Mouse (Mus musculus) heart, embryonic 13.5 days (tissue): ENCODE measurements at regions not wholly inside any gene's neighbourhood (a gene's known extent, or its start where the extent isn't known, plus 50 kb on each side); places are given as distances from the start of the nearest gene placed in this dataset.

Experiments used
- ATAC-seq: fragments of 200-750 bp; cut with Nextera tagmentation; 2 replicates; pipeline ENCODE4 v1.8.0; 2017; ENCODE audit warnings: moderate TSS enrichment; ENCODE audit not compliant: insufficient number of reproducible peaks, low FRiP score, low TSS enrichment; ENCODE audit errors: extremely low read depth
- H3K27ac ChIP-seq: fragments of 300-500 bp; sonication (generic); replicated peaks from 2 replicates; pipeline ENCODE4 v1.5.1; 2015; ENCODE audit warnings: moderate library complexity, mild to moderate bottlenecking, inconsistent platforms
- H3K27me3 ChIP-seq: fragments of 300-500 bp; sonication (generic); replicated peaks from 2 replicates; pipeline ENCODE4 v1.6.1; 2015; ENCODE audit warnings: mild to moderate bottlenecking, inconsistent platforms
- H3K36me3 ChIP-seq: fragments of 300-500 bp; sonication (generic); 2 replicates; pipeline ENCODE4 v1.6.1; 2015; ENCODE audit warnings: mild to moderate bottlenecking, inconsistent platforms
- H3K4me1 ChIP-seq: fragments of 300-500 bp; sonication (generic); 2 replicates; pipeline ENCODE4 v1.6.1; 2015; ENCODE audit warnings: inconsistent platforms
- H3K4me2 ChIP-seq: fragments of 300-500 bp; sonication (generic); 2 replicates; pipeline ENCODE4 v1.6.1; 2015; ENCODE audit warnings: inconsistent platforms, mild to moderate bottlenecking, moderate library complexity
- H3K4me3 ChIP-seq: fragments of 300-500 bp; sonication (generic); 2 replicates; pipeline ENCODE4 v1.5.1; 2015; ENCODE audit warnings: moderate library complexity, mild to moderate bottlenecking, inconsistent platforms
- H3K9ac ChIP-seq: fragments of 300-500 bp; sonication (generic); 2 replicates; pipeline ENCODE4 v1.6.1; 2015; ENCODE audit warnings: inconsistent platforms, mild to moderate bottlenecking, moderate library complexity
- H3K9me3 ChIP-seq: fragments of 300-500 bp; sonication (generic); 2 replicates; pipeline ENCODE4 v1.6.1; 2016; ENCODE audit warnings: inconsistent platforms
- WGBS: fragments of 180-500 bp; shearing (Covaris S2); methylation state at CpG from one replicate; pipeline ENCODE4 v1.1.7; 2015; ENCODE audit warnings: mixed read lengths; 5-methylcytosine and 5-hydroxymethylcytosine counted together

GRCm38 (mm10) chr2:30707099-30708000, 96.1 kb downstream of the 1700001O22Rik start:
- Histone ChIP-seq H3K36me3 (no peaks in the 10 kb centered on the region), H3K9me3 (peaks cover 4% of the 10 kb centered on the region; the same call in 1 of the 2 replicates), H3K4me2 (peak overlapping the region; percentile 88), H3K4me3 (peak overlapping the region; percentile 54), H3K27me3 (no peaks in the 10 kb centered on the region), H3K27ac (peak overlapping the region; percentile 100), H3K4me1 (peaks cover 58% of the 10 kb centered on the region), H3K9ac (peak overlapping the region; percentile 89)
- WGBS: 5% methylated on average over 44 of the region's 44 CpGs
- ATAC-seq: no peak

GRCm38 (mm10) chr2:30706036-30706435, 97.4 kb downstream of the 1700001O22Rik start:
- H3K9me3 ChIP-seq: peaks cover 4% of the 10 kb centered on the region; the same call in 1 of the 2 replicates
- H3K4me1 ChIP-seq: peaks cover 55% of the 10 kb centered on the region
- no peak for ATAC-seq

GRCm38 (mm10) chr2:30703308-30703707, 100.2 kb downstream of the 1700001O22Rik start:
- Histone ChIP-seq H3K4me2 (no peak overlapping the region), H3K27me3 (no peaks in the 10 kb centered on the region), H3K4me1 (peaks cover 59% of the 10 kb centered on the region), H3K36me3 (no peaks in the 10 kb centered on the region), H3K9me3 (peaks cover 4% of the 10 kb centered on the region; the same call in 1 of the 2 replicates), H3K27ac (peak overlapping the region; percentile 32; the same call in 1 of the 2 replicates), H3K9ac (no peak overlapping the region), H3K4me3 (no peak overlapping the region)
- ATAC-seq: no peak
- WGBS: 82% methylated on average over 1 of the region's 1 CpGs

More at GRCm38 (mm10) chr2:30706036-30706435, 97.4 kb downstream of the 1700001O22Rik start:
- peak overlapping the region; percentile 100 for H3K27ac ChIP-seq
- H3K27me3 ChIP-seq: no peaks in the 10 kb centered on the region
- H3K9ac ChIP-seq: no peak overlapping the region
- no peak overlapping the region for H3K4me3 ChIP-seq
- whole genome bisulfite sequencing: 63% methylated on average over 5 of the region's 5 CpGs
- H3K36me3 ChIP-seq: no peaks in the 10 kb centered on the region
- H3K4me2 ChIP-seq: no peak overlapping the region

- ATAC-seq: no peak
- H3K4me2 ChIP-seq: no peak overlapping the region
- H3K36me3 ChIP-seq: no peaks in the 10 kb centered on the region
- H3K27me3 ChIP-seq: no peaks in the 10 kb centered on the region
- H3K27ac ChIP-seq: peak overlapping the region; percentile 68
- H3K4me1 ChIP-seq: peaks cover 61% of the 10 kb centered on the region
- H3K9ac ChIP-seq: peak overlapping the region; percentile 56
- no peak overlapping the region for H3K4me3 ChIP-seq
- 16% methylated on average over 7 of the region's 7 CpGs for WGBS
- H3K9me3 ChIP-seq: peaks cover 4% of the 10 kb centered on the region; the same call in 1 of the 2 replicates
Observed at GRCm38 (mm10) chr2:30702711-30703110, 100.8 kb downstream of the 1700001O22Rik start.

GRCm38 (mm10) chr2:30700890-30701289, 102.6 kb downstream of the 1700001O22Rik start:
- Histone ChIP-seq H3K4me3 (no peak overlapping the region), H3K9ac (no peak overlapping the region), H3K4me1 (peaks cover 63% of the 10 kb centered on the region), H3K9me3 (peaks cover 4% of the 10 kb centered on the region; the same call in 1 of the 2 replicates), H3K27ac (peak overlapping the region; percentile 73), H3K36me3 (no peaks in the 10 kb centered on the region), H3K4me2 (no peak overlapping the region), H3K27me3 (no peaks in the 10 kb centered on the region)
- 82% methylated on average over 2 of the region's 2 CpGs for WGBS
- no peak for ATAC-seq

GRCm38 (mm10) chr2:30700471-30700870, 103.0 kb downstream of the 1700001O22Rik start:
- Histone ChIP-seq H3K27ac (peak overlapping the region; percentile 73), H3K4me3 (no peak overlapping the region), H3K9me3 (peaks cover 4% of the 10 kb centered on the region; the same call in 1 of the 2 replicates), H3K4me1 (peaks cover 63% of the 10 kb centered on the region), H3K9ac (0 out of 2 replicates have a peak overlapping the region, but pooled peaks have one; percentile 24), H3K4me2 (no peak overlapping the region), H3K36me3 (no peaks in the 10 kb centered on the region), H3K27me3 (no peaks in the 10 kb centered on the region)
- WGBS: 97% methylated on average over 1 of the region's 1 CpGs
- ATAC-seq: no peak

- Histone ChIP-seq H3K9ac (0 out of 2 replicates have a peak overlapping the region, but pooled peaks have one; percentile 24), H3K4me2 (0 out of 2 replicates have a peak overlapping the region, but pooled peaks have one; percentile 18), H3K27me3 (no peaks in the 10 kb centered on the region), H3K36me3 (no peaks in the 10 kb centered on the region), H3K9me3 (peaks cover 4% of the 10 kb centered on the region; the same call in 1 of the 2 replicates), H3K4me3 (no peak overlapping the region), H3K4me1 (peaks cover 68% of the 10 kb centered on the region), H3K27ac (peak overlapping the region; percentile 73)
- peak; percentile 67 for ATAC-seq
- 28% methylated on average over 6 of the region's 6 CpGs for WGBS
Observed at GRCm38 (mm10) chr2:30699797-30700454, 103.5 kb downstream of the 1700001O22Rik start.

GRCm38 (mm10) chr2:30698758-30699535, 104.1 kb downstream of the Cstad start:
- H3K4me2 ChIP-seq: no peak overlapping the region
- peak overlapping the region; percentile 59 for H3K27ac ChIP-seq
- no peaks in the 10 kb centered on the region for H3K27me3 ChIP-seq
- peak overlapping the region; percentile 58; the same call in 1 of the 2 replicates for H3K9ac ChIP-seq
- peaks cover 74% of the 10 kb centered on the region for H3K4me1 ChIP-seq
- H3K36me3 ChIP-seq: no peaks in the 10 kb centered on the region
- ATAC-seq: no peak
- no peak overlapping the region for H3K4me3 ChIP-seq
- no peaks in the 10 kb centered on the region for H3K9me3 ChIP-seq
- 65% methylated on average over 6 of the region's 6 CpGs for WGBS

- Histone ChIP-seq H3K4me2 (no peak overlapping the region), H3K36me3 (no peaks in the 10 kb centered on the region), H3K4me3 (no peak overlapping the region), H3K9me3 (no peaks in the 10 kb centered on the region), H3K9ac (peak overlapping the region; percentile 61), H3K4me1 (peaks cover 82% of the 10 kb centered on the region), H3K27ac (peak overlapping the region; percentile 46), H3K27me3 (no peaks in the 10 kb centered on the region)
- ATAC-seq: no peak
- 24% methylated on average over 2 of the region's 2 CpGs for WGBS
Observed at GRCm38 (mm10) chr2:30697851-30698250, 103.0 kb downstream of the Cstad start.

GRCm38 (mm10) chr2:30695771-30696456, 101.1 kb downstream of the Cstad start:
- H3K27me3 ChIP-seq: no peaks in the 10 kb centered on the region
- H3K36me3 ChIP-seq: no peaks in the 10 kb centered on the region
- H3K4me1 ChIP-seq: peaks cover 84% of the 10 kb centered on the region
- no peak overlapping the region for H3K4me3 ChIP-seq
- ATAC-seq: no peak
- peak overlapping the region; percentile 80 for H3K27ac ChIP-seq
- H3K9me3 ChIP-seq: no peaks in the 10 kb centered on the region
- 22% methylated on average over 11 of the region's 11 CpGs for WGBS
- peak overlapping the region; percentile 53 for H3K9ac ChIP-seq
- H3K4me2 ChIP-seq: no peak overlapping the region
